Mouse (Mus musculus): ENCODE data around the gene Inf2. TPM values are rescaled to one million over a fixed set of nuclear protein-coding genes. Genes with fewer than 3 reads are reported as not detected.

Gene Inf2
- total and polyA plus RNA-seq, 3 experiments = 13.9 to 131 (median 36.6) TPM

DNA sequence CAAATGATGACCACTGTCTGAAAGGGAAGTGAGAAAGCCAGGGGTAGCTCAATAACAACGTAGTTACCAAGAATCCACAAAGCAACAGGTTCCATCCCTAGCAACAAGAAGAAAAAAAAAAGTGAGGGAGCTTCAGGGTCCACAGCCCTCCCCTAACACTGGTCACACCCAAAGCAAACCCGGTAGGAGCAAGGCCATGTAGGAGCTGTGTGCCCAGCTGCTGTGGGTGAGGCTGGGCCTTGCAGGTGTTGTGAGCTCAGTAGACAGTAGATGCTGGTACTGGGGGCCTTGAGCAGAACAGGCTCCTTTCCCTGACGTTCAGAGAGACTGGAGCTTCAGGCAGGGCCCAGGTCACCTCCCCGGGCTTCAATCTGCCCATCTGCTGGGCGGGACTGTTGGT, 36.1 kb upstream of the Inf2 start:
- Histone ChIP-seq H3K79me2 (replicated peaks; ENCODE audit: control insufficient read depth, extremely low read depth, insufficient read depth, poor library complexity, severe bottlenecking) (no peaks in the 10 kb centered on the region), H3K27ac (ENCODE audit: insufficient read depth, low read depth) (no peak overlapping the region), H3K9me3 (replicated peaks; ENCODE audit: low read length) (no peaks in the 10 kb centered on the region), H3K27me3 (replicated peaks) (no peaks in the 10 kb centered on the region), H3K4me2 (ENCODE audit: insufficient read depth, low read depth, poor library complexity, severe bottlenecking) (no peak overlapping the region), H3K4me3 (replicated peaks in 1 of 3; ENCODE audit: low read depth in 2 of 3, low read length in 2 of 3, poor library complexity in 1 of 3) (no peak overlapping the region), H3K36me3 (replicated peaks in 1 of 2; ENCODE audit: control insufficient read depth in 1 of 2, insufficient read depth in 1 of 2, low read length in 1 of 2) (no peaks in the 10 kb centered on the region), H3K9ac (ENCODE audit: insufficient read depth, low read depth) (no peak overlapping the region), H3K4me1 (ENCODE audit: control insufficient read depth in 1 of 2, insufficient read depth in 2 of 2) (peaks cover 5 to 31% of the 10 kb centered on the region in 2 experiments; a peak in 2 of 4 replicates)
- no peak for DNase-seq (ENCODE audit: extremely low read depth)
- dilution Hi-C loops (cut with MboI; ENCODE audit: extremely low pct_ligation_motif_present, extremely low pct_unique_long_range_greater_than_20kb, low sequenced_read_pairs) = no loop called here
- no peak for TF ChIP-seq RAD21 (IDR thresholded peaks at IDR 0.05; ENCODE audit: low read depth, low read length)
- no peak for TF ChIP-seq ZNF384 (IDR thresholded peaks at IDR 0.05; ENCODE audit: low read depth, low read length)
- no peak for TF ChIP-seq MYC (IDR thresholded peaks at IDR 0.05; ENCODE audit: low read depth, low read length)
- TF ChIP-seq JUN (IDR thresholded peaks at IDR 0.05; ENCODE audit: insufficient read depth, low read depth, low read length) = no peak
- TF ChIP-seq ZMIZ1 (IDR thresholded peaks at IDR 0.05; ENCODE audit: low read depth, low read length) = no peak
- TF ChIP-seq POLR2A (IDR thresholded peaks at IDR 0.05; ENCODE audit: low read depth, low read length) = no peak
- TF ChIP-seq USF1 (IDR thresholded peaks at IDR 0.05; ENCODE audit: low read depth, low read length) = no peak
- no peak for TF ChIP-seq ZC3H11A (IDR thresholded peaks at IDR 0.05; ENCODE audit: low read depth, low read length)
- no peak for TF ChIP-seq CTCF (conservative IDR thresholded peaks at IDR 0.05 in 1 of 2, IDR thresholded peaks at IDR 0.05 in 1 of 2; ENCODE audit: low read depth in 2 of 2, low read length in 2 of 2)
- no peak for TF ChIP-seq RCOR1 (conservative IDR thresholded peaks at IDR 0.05; ENCODE audit: low read depth, low read length)
- no peak for TF ChIP-seq KAT2A (IDR thresholded peaks at IDR 0.05; ENCODE audit: insufficient replicate concordance, low read length)
- no peak for TF ChIP-seq BHLHE40 (IDR thresholded peaks at IDR 0.05; ENCODE audit: low read depth, low read length)
- no peak for TF ChIP-seq POLR2AphosphoS2 (IDR thresholded peaks at IDR 0.05; ENCODE audit: low read depth, low read length)
- TF ChIP-seq MAX (IDR thresholded peaks at IDR 0.05; ENCODE audit: low read length) = no peak
- TF ChIP-seq E2F4 (IDR thresholded peaks at IDR 0.05; ENCODE audit: insufficient replicate concordance, low read depth, low read length) = no peak
- TF ChIP-seq PAX5 (IDR thresholded peaks at IDR 0.05; ENCODE audit: low read length) = no peak
- no peak for TF ChIP-seq TBP (conservative IDR thresholded peaks at IDR 0.05; ENCODE audit: low read depth, low read length)
- TF ChIP-seq ZKSCAN1 (IDR thresholded peaks at IDR 0.05; ENCODE audit: borderline replicate concordance, low read depth, low read length) = no peak
- no peak for TF ChIP-seq NELFE (IDR thresholded peaks at IDR 0.05; ENCODE audit: low read depth, low read length)
- no peak for TF ChIP-seq USF2 (conservative IDR thresholded peaks at IDR 0.05; ENCODE audit: low read depth, low read length)
- in situ Hi-C loops (cut with MboI; ENCODE audit: low pct_ligation_motif_present, low pct_unique_long_range_greater_than_20kb, low sequenced_read_pairs) = loop anchor here (10.0 kb wide), 1 partner anchor 152 kb away; no protein-coding TSS in a partner anchor

GRCm38 (mm10) chr12:112554900-112555299, 33.7 kb upstream of the Inf2 start:
- Histone ChIP-seq H3K27ac (ENCODE audit: insufficient read depth, low read depth) (no peak overlapping the region), H3K79me2 (replicated peaks; ENCODE audit: control insufficient read depth, extremely low read depth, insufficient read depth, poor library complexity, severe bottlenecking) (no peaks in the 10 kb centered on the region), H3K4me2 (ENCODE audit: insufficient read depth, low read depth, poor library complexity, severe bottlenecking) (no peak overlapping the region), H3K27me3 (replicated peaks) (no peaks in the 10 kb centered on the region), H3K36me3 (replicated peaks in 1 of 2; ENCODE audit: control insufficient read depth in 1 of 2, insufficient read depth in 1 of 2, low read length in 1 of 2) (no peaks in the 10 kb centered on the region), H3K9me3 (replicated peaks; ENCODE audit: low read length) (no peaks in the 10 kb centered on the region), H3K9ac (ENCODE audit: insufficient read depth, low read depth) (no peak overlapping the region), H3K4me3 (replicated peaks in 1 of 3; ENCODE audit: low read depth in 2 of 3, low read length in 2 of 3, poor library complexity in 1 of 3) (no peak overlapping the region), H3K4me1 (ENCODE audit: control insufficient read depth in 1 of 2, insufficient read depth in 2 of 2) (peaks cover 9 to 43% of the 10 kb centered on the region in 2 experiments)
- DNase-seq (ENCODE audit: extremely low read depth) = no peak
- TF ChIP-seq EP300 (IDR thresholded peaks at IDR 0.05; ENCODE audit: low read length) = no peak
- TF ChIP-seq RAD21 (IDR thresholded peaks at IDR 0.05; ENCODE audit: low read depth, low read length) = no peak
- TF ChIP-seq NELFE (IDR thresholded peaks at IDR 0.05; ENCODE audit: low read depth, low read length) = no peak
- no peak for TF ChIP-seq TBP (conservative IDR thresholded peaks at IDR 0.05; ENCODE audit: low read depth, low read length)
- TF ChIP-seq IRF4 (IDR thresholded peaks at IDR 0.05; ENCODE audit: low read depth, low read length) = no peak
- no peak for TF ChIP-seq MEF2A (IDR thresholded peaks at IDR 0.05; ENCODE audit: borderline replicate concordance, low read depth, low read length)
- no peak for TF ChIP-seq JUN (IDR thresholded peaks at IDR 0.05; ENCODE audit: insufficient read depth, low read depth, low read length)
- no peak for TF ChIP-seq RCOR1 (conservative IDR thresholded peaks at IDR 0.05; ENCODE audit: low read depth, low read length)
- no peak for TF ChIP-seq MAZ (IDR thresholded peaks at IDR 0.05; ENCODE audit: low read depth, low read length)
- no peak for TF ChIP-seq MXI1 (IDR thresholded peaks at IDR 0.05; ENCODE audit: low read depth, low read length)
- no peak for TF ChIP-seq KAT2A (IDR thresholded peaks at IDR 0.05; ENCODE audit: insufficient replicate concordance, low read length)
- no peak for TF ChIP-seq ZMIZ1 (IDR thresholded peaks at IDR 0.05; ENCODE audit: low read depth, low read length)
- no peak for TF ChIP-seq POLR2AphosphoS2 (IDR thresholded peaks at IDR 0.05; ENCODE audit: low read depth, low read length)
- dilution Hi-C loops (cut with MboI; ENCODE audit: extremely low pct_ligation_motif_present, extremely low pct_unique_long_range_greater_than_20kb, low sequenced_read_pairs) (no loop called here), in situ Hi-C loops (cut with MboI; ENCODE audit: low pct_ligation_motif_present, low pct_unique_long_range_greater_than_20kb, low sequenced_read_pairs) (loop anchor here (10.0 kb wide), 1 partner anchor 150 kb away; no protein-coding TSS in a partner anchor)

Measured in CH12.LX (cell line).